In genomic region chr4:133967138-133967865, GRCm38 (mm10) we compare ENCODE assay signal across 8 mouse cellular contexts. TPM values are rescaled to one million over a fixed set of nuclear protein-coding genes. Genes with fewer than 3 reads are reported as not detected.
DNase-seq lines count a peak whose midpoint lies in the region; ATAC-seq and TF ChIP-seq lines count a peak whose summit lies in the region.

No protein-coding gene starts in this region.

- peaks cover 31% of the 10 kb centered on the region for H3K36me3 ChIP-seq in forebrain, postnatal 0 days (ENCODE audit: insufficient read depth)
- H3K36me3 ChIP-seq in lung, embryonic 14.5 days (ENCODE audit: insufficient read depth) = peaks cover 53% of the 10 kb centered on the region

- peak overlapping the region; percentile 80 for H3K4me3 ChIP-seq in cerebellum, adult 2 months (replicated peaks; ENCODE audit: insufficient read depth, low read depth, low read length)
- H3K4me3 ChIP-seq in forebrain, postnatal 0 days (ENCODE audit: low read depth, low read length) = peak overlapping the region; percentile 86
- peak overlapping the region; percentile 69 for H3K4me3 ChIP-seq in lung, embryonic 14.5 days (ENCODE audit: low read depth, low read length)

- peak; percentile 36; the same call in 1 of the 2 replicates for TF ChIP-seq POLR2A in cerebellum, adult 2 months (IDR thresholded peaks at IDR 0.05; ENCODE audit: borderline replicate concordance, insufficient read depth, low read length)

- DNase-seq in MEL-GATA-1-ER (ENCODE audit: extremely low read depth, low read depth) = peak; percentile 63
- DNase-seq in cerebellum, adult 2 months = peak; percentile 98
- DNase-seq in forebrain, postnatal 0 days = peak; percentile 99
- DNase-seq in heart, postnatal 4 days = peak; percentile 99
- DNase-seq in layer of hippocampus, adult 8-10 months (ENCODE audit: low spot score in 2 of 2) = peak; percentile 96 to 97
- DNase-seq in lung, embryonic 14.5 days = peak; percentile 99
- peak; percentile 97 for DNase-seq in testis, postnatal 14 days (ENCODE audit: low spot score)

- H3K4me1 ChIP-seq in cerebellum, adult 2 months (ENCODE audit: control insufficient read depth, insufficient read depth, low read length) = no peaks in the 10 kb centered on the region
- H3K4me1 ChIP-seq in forebrain, postnatal 0 days (ENCODE audit: insufficient read depth) = peaks cover 29% of the 10 kb centered on the region
- H3K4me1 ChIP-seq in lung, embryonic 14.5 days (ENCODE audit: insufficient read depth) = peaks cover 6% of the 10 kb centered on the region; the same call in 1 of the 2 replicates

- H3K9me3 ChIP-seq in forebrain, postnatal 0 days (ENCODE audit: low read length) = no peaks in the 10 kb centered on the region
- no peaks in the 10 kb centered on the region for H3K9me3 ChIP-seq in lung, embryonic 14.5 days (ENCODE audit: low read depth, low read length)

- TF ChIP-seq CTCF in cerebellum, adult 2 months (IDR thresholded peaks at IDR 0.05; ENCODE audit: borderline replicate concordance, insufficient read depth, low read depth, low read length) = no peak
- TF ChIP-seq CTCF in forebrain, postnatal 0 days (IDR thresholded peaks at IDR 0.05; ENCODE audit: low read depth) = peak; percentile 32
- no peak for TF ChIP-seq CTCF in lung, embryonic 14.5 days (IDR thresholded peaks at IDR 0.05; ENCODE audit: low read depth)

- WGBS in cerebellum, adult 2 months = under 1% methylated on average over 97 of the region's 101 CpGs
- WGBS in forebrain, postnatal 0 days = 2% methylated on average over 58 of the region's 101 CpGs
- WGBS in lung, embryonic 14.5 days = under 1% methylated on average over 100 of the region's 101 CpGs

- peak overlapping the region; percentile 99 for H3K9ac ChIP-seq in forebrain, postnatal 0 days
- peak overlapping the region; percentile 97 for H3K9ac ChIP-seq in lung, embryonic 14.5 days

- no peaks in the 10 kb centered on the region for H3K27me3 ChIP-seq in cerebellum, adult 2 months (ENCODE audit: control insufficient read depth, insufficient read depth, low read length)
- H3K27me3 ChIP-seq in forebrain, postnatal 0 days (ENCODE audit: insufficient read depth, low read length) = no peaks in the 10 kb centered on the region
- H3K27me3 ChIP-seq in lung, embryonic 14.5 days (ENCODE audit: insufficient read depth, low read length) = no peaks in the 10 kb centered on the region

- H3K27ac ChIP-seq in cerebellum, adult 2 months (ENCODE audit: insufficient read depth, low read length) = peak overlapping the region; percentile 93
- H3K27ac ChIP-seq in forebrain, postnatal 0 days (ENCODE audit: low read depth, low read length) = peak overlapping the region; percentile 99
- peak overlapping the region; percentile 99 for H3K27ac ChIP-seq in lung, embryonic 14.5 days (ENCODE audit: low read depth)

- H3K4me2 ChIP-seq in forebrain, postnatal 0 days (ENCODE audit: low read depth) = peak overlapping the region; percentile 99
- peak overlapping the region; percentile 98 for H3K4me2 ChIP-seq in lung, embryonic 14.5 days

- peak; percentile 67 for ATAC-seq in forebrain, postnatal 0 days
- ATAC-seq in lung, embryonic 14.5 days (ENCODE audit: insufficient read depth) = peak; percentile 73
- ATAC-seq in neutrophil, adult 5-6 weeks (ENCODE audit: extremely low read depth, insufficient number of reproducible peaks, low FRiP score, poor library complexity, severe bottlenecking) = peak; percentile 71

RNA-seq across cellular contexts. Expression of gene Hmgn2, which starts 1.1 kb away (rescaled TPM):
- polyA plus RNA-seq in cerebellum, adult 2 months (2012; rRNA removed) = 140 and 148 TPM in 2 replicates
- 377 and 408 TPM in 2 replicates for total RNA-seq in forebrain, postnatal 0 days (2014; rRNA removed)
- polyA plus RNA-seq in forebrain, postnatal 0 days (2015; fragmentation: Nextera tagmentation; extraction: Ambion mirVana) = 1,226 and 1,340 TPM in 2 replicates
- total RNA-seq in heart, postnatal 4 days (2021) = 100 to 1,000 TPM; 484 to 489 TPM
- 100 to 1,000 TPM in 3 of 4 experiments, 10 to 100 TPM in 1; 90.0 to 132 (median 110) TPM for total RNA-seq in layer of hippocampus, adult 8-10 months (2022)
- polyA plus RNA-seq in lung, embryonic 14.5 days (2014; fragmentation: Nextera tagmentation; extraction: Ambion mirVana) = 3,363 and 3,461 TPM in 2 replicates
- 290 and 299 TPM in 2 replicates for total RNA-seq in neutrophil, adult 5-6 weeks (2017)

RNA-seq across cellular contexts. Expression of gene Dhdds, which starts 33.4 kb away (rescaled TPM):
- 75.8 and 76.6 TPM in 2 replicates for polyA plus RNA-seq in cerebellum, adult 2 months (2012; rRNA removed)
- 40.2 and 42.0 TPM in 2 replicates for total RNA-seq in forebrain, postnatal 0 days (2014; rRNA removed)
- polyA plus RNA-seq in forebrain, postnatal 0 days (2015; fragmentation: Nextera tagmentation; extraction: Ambion mirVana) = 39.8 and 43.5 TPM in 2 replicates
- 10 to 100 TPM; 39.1 to 40.7 TPM for total RNA-seq in heart, postnatal 4 days (2021)
- 10 to 100 TPM; 63.0 to 67.7 (median 66.5) TPM for total RNA-seq in layer of hippocampus, adult 8-10 months (2022)
- polyA plus RNA-seq in lung, embryonic 14.5 days (2014; fragmentation: Nextera tagmentation; extraction: Ambion mirVana) = 43.7 and 45.6 TPM in 2 replicates
- 15.6 and 16.6 TPM in 2 replicates for total RNA-seq in neutrophil, adult 5-6 weeks (2017)

RNA-seq across cellular contexts. Expression of gene Lin28a, which starts 51.3 kb away (rescaled TPM):
- polyA plus RNA-seq in cerebellum, adult 2 months (2012; rRNA removed) = 0.16 and 0.23 TPM in 2 replicates
- 0.05 TPM in 1 of 2 replicates, not detected in the other for total RNA-seq in forebrain, postnatal 0 days (2014; rRNA removed)
- not detected in 2 replicates for polyA plus RNA-seq in forebrain, postnatal 0 days (2015; fragmentation: Nextera tagmentation; extraction: Ambion mirVana)
- total RNA-seq in heart, postnatal 4 days (2021) = under 1 TPM; 0.27 to 0.29 TPM
- total RNA-seq in layer of hippocampus, adult 8-10 months (2022) = not detected
- polyA plus RNA-seq in lung, embryonic 14.5 days (2014; fragmentation: Nextera tagmentation; extraction: Ambion mirVana) = not detected in 2 replicates
- 13.6 and 16.1 TPM in 2 replicates for total RNA-seq in neutrophil, adult 5-6 weeks (2017)

Comparison
In these comparisons a context has a peak if more than half of its experiments do, and no peak if none do; other contexts are left out.
1. Peak in every context shown above with its lines: DNase-seq, ATAC-seq, H3K4me3 ChIP-seq and H3K27ac ChIP-seq.
2. RNA of gene Lin28a, which starts 51.3 kb away (total RNA-seq): 13.6 to 16.1 TPM in neutrophil, adult 5-6 weeks; 0.27 to 0.29 TPM in heart, postnatal 4 days, 0.05 TPM in forebrain, postnatal 0 days and not detected in layer of hippocampus, adult 8-10 months; every median in the first group is over 10 times any median in the second.